Mouse (Mus musculus): ENCODE measurements around the gene Olfr202.
"Not testable (repeated sequence)": the region's sequence is repeated elsewhere in the genome, so short reads cannot be mapped to it uniquely, and the experiment has no call there.

The Olfr202 gene

GRCm38 (mm10) chr16:59286693-59287092 lies at the start of gene Olfr202:
TSS of gene Olfr202 (minus strand) at chr16:59286793.
- no peak for DNase-seq

- no peak for DNase-seq
Measured at GRCm38 (mm10) chr16:59331038-59331437, 44.4 kb upstream of the Olfr202 start, which contains the start of gene Olfr205. TSS of gene Olfr205 (minus strand) at chr16:59331138.

GRCm38 (mm10) chr16:59323262-59323661 lies 36.7 kb upstream of the Olfr202 start:
- not testable (repeated sequence) for DNase-seq

- DNase-seq = no peak
Measured at GRCm38 (mm10) chr16:59318148-59318547, 31.6 kb upstream of the Olfr202 start, which contains the start of gene Olfr204. TSS of gene Olfr204 (minus strand) at chr16:59318248.

GRCm38 (mm10) chr16:59298581-59298980 lies 12.0 kb upstream of the Olfr202 start, which contains the start of gene Olfr203:
TSS of gene Olfr203 (plus strand) at chr16:59298881.
- DNase-seq = no peak

GRCm38 (mm10) chr16:59287576-59287975 lies 983 bp upstream of the Olfr202 start:
- DNase-seq = not testable (repeated sequence)

GRCm38 (mm10) chr16:59283476-59283875 lies 3.1 kb downstream of the Olfr202 start:
- no peak for DNase-seq

GRCm38 (mm10) chr16:59280542-59280941 lies 6.1 kb downstream of the Olfr202 start:
- no peak for DNase-seq

- not testable (repeated sequence) for DNase-seq
Measured at GRCm38 (mm10) chr16:59272532-59272931, 14.1 kb downstream of the Olfr202 start, which contains the start of gene Olfr201. TSS of gene Olfr201 (minus strand) at chr16:59272632.

GRCm38 (mm10) chr16:59269097-59269496 lies 17.5 kb downstream of the Olfr202 start:
- not testable (repeated sequence) for DNase-seq

- DNase-seq = no peak
Measured at GRCm38 (mm10) chr16:59249684-59250083, 36.9 kb downstream of the Olfr202 start.

Data from kidney, postnatal 25 days (tissue).